Mouse (Mus musculus) liver, embryonic 18 days (tissue): ENCODE results near the gene Trpc5. TPM values are rescaled to one million over a fixed set of nuclear protein-coding genes. Genes with fewer than 3 reads are reported as not detected.

Source experiments
- polyA plus RNA-seq: library from polyadenylated mRNA; depleted of rRNA; stranded (reverse); fragments of >200 nt; gene quantifications from 2 replicates; pipeline ENCODE4 v1.2.3, GENCODE M21; 2012; rRNA removed

The Trpc5 gene
- 0.01 TPM in 2 replicates for polyA plus RNA-seq

GRCm38 (mm10) chrX:144688142-144688206 lies at the start of gene Trpc5:
TSS of gene Trpc5 (minus strand) at chrX:144688180.

GRCm38 (mm10) chrX:144688207-144689118 lies 483 bp upstream of the Trpc5 start, which contains the start of gene Rtl4:
TSS of gene Rtl4 (plus strand) at chrX:144688907.

GRCm38 (mm10) chrX:144456281-144456680 lies 231.7 kb downstream of the Trpc5 start, which contains the start of gene Trpc5os:
TSS of gene Trpc5os (plus strand) at chrX:144456581.

Other genes starting within 250 kb of the Trpc5 start
- 0.01 TPM in 1 of 2 replicates, not detected in the other for gene Trpc5os, start 231.6 kb downstream of the Trpc5 start, polyA plus RNA-seq
- 0.42 and 0.50 TPM in 2 replicates for gene Rtl4, start 727 bp upstream of the Trpc5 start, polyA plus RNA-seq